Mouse (Mus musculus) liver, embryonic 11.5 days (tissue): ENCODE data around the gene 4930407I10Rik. TPM values are rescaled to one million over a fixed set of nuclear protein-coding genes. Genes with fewer than 3 reads are reported as not detected.

Source experiments
- ATAC-seq: fragments of 200-750 bp; cut with Nextera tagmentation; replicated peaks from 2 replicates; pipeline ENCODE4 v1.8.0; 2017; ENCODE audit warnings: moderate number of reproducible peaks, mild to moderate bottlenecking, moderate TSS enrichment, moderate library complexity; ENCODE audit not compliant: low FRiP score
- DNase-seq: peaks from one replicate; pipeline ENCODE4 v3.0.0-alpha.2; 2017; ENCODE audit warnings: low spot score
- H3K27ac ChIP-seq: fragments of 300-500 bp; sonication (generic); 2 replicates; pipeline ENCODE4 v1.5.1; 2014; ENCODE audit warnings: mild to moderate bottlenecking, low read depth, low read length, control low read depth
- H3K27me3 ChIP-seq: fragments of 300-500 bp; sonication (generic); replicated peaks from 2 replicates; pipeline ENCODE4 v1.6.1; 2014; ENCODE audit warnings: low read length, mixed read lengths; ENCODE audit not compliant: control insufficient read depth, insufficient read depth
- H3K36me3 ChIP-seq: fragments of 300-500 bp; sonication (generic); 2 replicates; pipeline ENCODE4 v1.6.1; 2014; ENCODE audit warnings: mild to moderate bottlenecking, low read length, moderate library complexity, mixed read lengths; ENCODE audit not compliant: control insufficient read depth, insufficient read depth
- H3K4me1 ChIP-seq: fragments of 300-500 bp; sonication (generic); replicated peaks from 2 replicates; pipeline ENCODE4 v1.6.1; 2014; ENCODE audit warnings: low read length, mixed read lengths; ENCODE audit not compliant: control insufficient read depth, insufficient read depth
- H3K4me2 ChIP-seq: fragments of 300-500 bp; sonication (generic); 2 replicates; pipeline ENCODE4 v1.6.1; 2014; ENCODE audit warnings: mild to moderate bottlenecking, control low read depth, moderate library complexity
- H3K4me3 ChIP-seq: fragments of 300-500 bp; sonication (generic); 2 replicates; pipeline ENCODE4 v1.5.1; 2014; ENCODE audit warnings: low read depth, low read length, control low read depth
- H3K9ac ChIP-seq: fragments of 300-500 bp; sonication (generic); 2 replicates; pipeline ENCODE4 v1.6.1; 2014; ENCODE audit warnings: low read depth, low read length, control low read depth
- H3K9me3 ChIP-seq: fragments of 300-500 bp; sonication (generic); 2 replicates; pipeline ENCODE4 v1.6.1; 2016; ENCODE audit warnings: low read length, inconsistent platforms, mixed read lengths; ENCODE audit not compliant: control insufficient read depth
- WGBS: fragments of 180-500 bp; shearing (Covaris S2); extraction: QIAGEN DNeasy Blood & Tissue Kit; methylation state at CpG from one replicate; pipeline ENCODE4 v1.1.7; 2014; 5-methylcytosine and 5-hydroxymethylcytosine counted together
- polyA plus RNA-seq: library from polyadenylated mRNA; unstranded; fragments of >200 nt; fragmentation: Nextera tagmentation; extraction: Ambion mirVana; gene quantifications from 2 replicates; pipeline ENCODE4 v1.2.1, GENCODE M21; 2014

4930407I10Rik gene
- polyA plus RNA-seq: not detected in 2 replicates

GRCm38 (mm10) chr15:82058719-82059201 lies at the start of gene 4930407I10Rik:
4930407I10Rik (plus strand) TSS chr15:82059151.
- H3K4me3 ChIP-seq: no peak within 1 kb of the TSS
- H3K4me2 ChIP-seq: no peak within 1 kb of the TSS
- H3K36me3 ChIP-seq: no peaks in the 10 kb centered on the region
- DNase-seq (no peak), ATAC-seq (no peak)
- no peaks in the 10 kb centered on the region for H3K9me3 ChIP-seq
- no peaks in the 10 kb centered on the region for H3K4me1 ChIP-seq
- no peak within 1 kb of the TSS for H3K9ac ChIP-seq
- 68% methylated on average over 1 of the region's 1 CpGs for WGBS
- H3K27me3 ChIP-seq: peaks cover 22% of the 10 kb centered on the region
- no peak within 1 kb of the TSS for H3K27ac ChIP-seq

- H3K27me3 ChIP-seq: no peaks in the 10 kb centered on the region
- H3K4me1 ChIP-seq: peaks cover 14% of the 10 kb centered on the region
- H3K4me2 ChIP-seq: no peak overlapping the region
- H3K9me3 ChIP-seq: no peaks in the 10 kb centered on the region
- no peaks in the 10 kb centered on the region; the same call in 1 of the 2 replicates for H3K36me3 ChIP-seq
- no peak for ATAC-seq
- H3K27ac ChIP-seq: no peak overlapping the region
- no peak for DNase-seq
- H3K4me3 ChIP-seq: no peak overlapping the region
- no peak overlapping the region for H3K9ac ChIP-seq
- 88% methylated on average over 6 of the region's 6 CpGs for WGBS
Measured at GRCm38 (mm10) chr15:82011947-82012346, 47.0 kb upstream of the 4930407I10Rik start.

GRCm38 (mm10) chr15:82014745-82015391 lies 44.1 kb upstream of the 4930407I10Rik start:
- Histone ChIP-seq H3K27ac (no peak overlapping the region; the same call in 1 of the 2 replicates), H3K9ac (peak overlapping the region; percentile 93), H3K9me3 (no peaks in the 10 kb centered on the region), H3K4me3 (peak overlapping the region; percentile 96), H3K4me1 (peaks cover 19% of the 10 kb centered on the region), H3K27me3 (no peaks in the 10 kb centered on the region), H3K36me3 (peaks cover 8% of the 10 kb centered on the region), H3K4me2 (peak overlapping the region; percentile 90)
- DNase-seq (no peak), ATAC-seq (no peak)
- 18% methylated on average over 9 of the region's 9 CpGs for WGBS

- DNase-seq (peak; percentile 40), ATAC-seq (no peak; the same call in none of the 2 replicates)
- no peaks in the 10 kb centered on the region for H3K27me3 ChIP-seq
- H3K9me3 ChIP-seq: no peaks in the 10 kb centered on the region
- peak overlapping the region; percentile 96 for H3K4me3 ChIP-seq
- peak overlapping the region; percentile 74 for H3K27ac ChIP-seq
- H3K36me3 ChIP-seq: peaks cover 10% of the 10 kb centered on the region
- H3K4me1 ChIP-seq: peaks cover 19% of the 10 kb centered on the region
- peak overlapping the region; percentile 93 for H3K9ac ChIP-seq
- H3K4me2 ChIP-seq: peak overlapping the region; percentile 90
- WGBS: under 1% methylated on average over 39 of the region's 39 CpGs
Measured at GRCm38 (mm10) chr15:82015392-82016100, 43.4 kb upstream of the 4930407I10Rik start.

- Histone ChIP-seq H3K4me3 (peak overlapping the region; percentile 96), H3K4me2 (peak overlapping the region; percentile 90), H3K36me3 (peaks cover 10% of the 10 kb centered on the region), H3K9me3 (no peaks in the 10 kb centered on the region), H3K9ac (peak overlapping the region; percentile 93), H3K4me1 (peaks cover 19% of the 10 kb centered on the region), H3K27me3 (no peaks in the 10 kb centered on the region), H3K27ac (peak overlapping the region; percentile 83)
- DNase-seq: peak; percentile 99
- peak; percentile 95 for ATAC-seq
- WGBS: 0% methylated on average over 53 of the region's 53 CpGs
Measured at GRCm38 (mm10) chr15:82016101-82016808, 42.7 kb upstream of the 4930407I10Rik start.

GRCm38 (mm10) chr15:82016830-82017229 lies 42.1 kb upstream of the 4930407I10Rik start:
- no peaks in the 10 kb centered on the region for H3K9me3 ChIP-seq
- H3K4me2 ChIP-seq: peak overlapping the region; percentile 90
- H3K36me3 ChIP-seq: peaks cover 10% of the 10 kb centered on the region
- WGBS: 9% methylated on average over 6 of the region's 6 CpGs
- no peaks in the 10 kb centered on the region for H3K27me3 ChIP-seq
- peaks cover 19% of the 10 kb centered on the region for H3K4me1 ChIP-seq
- no peak for ATAC-seq
- peak overlapping the region; percentile 80 for H3K9ac ChIP-seq
- DNase-seq: no peak
- H3K27ac ChIP-seq: peak overlapping the region; percentile 83; the same call in 1 of the 2 replicates
- peak overlapping the region; percentile 96 for H3K4me3 ChIP-seq

- Histone ChIP-seq H3K4me1 (peaks cover 19% of the 10 kb centered on the region), H3K9ac (peak overlapping the region; percentile 53; the same call in 1 of the 2 replicates), H3K36me3 (peaks cover 10% of the 10 kb centered on the region), H3K27ac (no peak overlapping the region), H3K27me3 (no peaks in the 10 kb centered on the region), H3K4me3 (peak overlapping the region; percentile 37), H3K4me2 (peak overlapping the region; percentile 90), H3K9me3 (no peaks in the 10 kb centered on the region)
- 66% methylated on average over 4 of the region's 4 CpGs for WGBS
- ATAC-seq (no peak), DNase-seq (no peak)
Measured at GRCm38 (mm10) chr15:82017461-82017860, 41.5 kb upstream of the 4930407I10Rik start.

- no peak overlapping the region for H3K4me2 ChIP-seq
- H3K9ac ChIP-seq: no peak overlapping the region
- H3K9me3 ChIP-seq: no peaks in the 10 kb centered on the region
- no peak overlapping the region for H3K27ac ChIP-seq
- H3K27me3 ChIP-seq: no peaks in the 10 kb centered on the region
- DNase-seq (no peak), ATAC-seq (no peak)
- 82% methylated on average over 3 of the region's 3 CpGs for WGBS
- H3K36me3 ChIP-seq: peaks cover 20% of the 10 kb centered on the region
- no peak overlapping the region for H3K4me3 ChIP-seq
- H3K4me1 ChIP-seq: peaks cover 13% of the 10 kb centered on the region
Measured at GRCm38 (mm10) chr15:82019288-82019687, 39.7 kb upstream of the 4930407I10Rik start.
